Mouse (Mus musculus): Measurements from ENCODE around the gene Prkca.

- TF ChIP-seq POLR2A (IDR thresholded peaks at IDR 0.05; ENCODE audit: low read depth, low read length) (no peak), CTCF (IDR thresholded peaks at IDR 0.05; ENCODE audit: borderline replicate concordance, insufficient read depth, low read length) (no peak)
These were observed 388.3 kb downstream of the Prkca start for GRCm38 (mm10) chr11:107955191-107956062.
